Mouse (Mus musculus) hindbrain, postnatal 0 days (tissue): ENCODE results near the gene Iqcb1. TPM values are rescaled to one million over a fixed set of nuclear protein-coding genes. Genes with fewer than 3 reads are reported as not detected.
A peak's percentile ranks its signal among the peaks of the same experiment; 100 is the strongest.

Source experiments
- ATAC-seq: fragments of 200-750 bp; cut with Nextera tagmentation; 2 replicates; pipeline ENCODE4 v1.8.0; 2017; ENCODE audit warnings: mild to moderate bottlenecking, moderate TSS enrichment, moderate library complexity
- DNase-seq: peaks from one replicate; pipeline ENCODE4 v3.0.0-alpha.2; 2015; ENCODE audit warnings: low spot score
- H3K27ac ChIP-seq: fragments of 300-500 bp; sonication (generic); 2 replicates; pipeline ENCODE4 v1.5.1; 2014; ENCODE audit warnings: mild to moderate bottlenecking
- H3K27me3 ChIP-seq: fragments of 300-500 bp; sonication (generic); 2 replicates; pipeline ENCODE4 v1.6.1; 2014; ENCODE audit warnings: low read length, mixed read lengths; ENCODE audit not compliant: insufficient read depth
- H3K36me3 ChIP-seq: fragments of 300-500 bp; sonication (generic); 2 replicates; pipeline ENCODE4 v1.6.1; 2014; ENCODE audit warnings: low read length, mixed read lengths; ENCODE audit not compliant: insufficient read depth
- H3K4me1 ChIP-seq: fragments of 300-500 bp; sonication (generic); 2 replicates; pipeline ENCODE4 v1.6.1; 2014; ENCODE audit warnings: antibody characterized with exemption, low read length, mixed read lengths; ENCODE audit not compliant: insufficient read depth
- H3K4me2 ChIP-seq: fragments of 300-500 bp; sonication (generic); 2 replicates; pipeline ENCODE4 v1.6.1; 2014; ENCODE audit warnings: low read depth, mild to moderate bottlenecking, low read length, moderate library complexity, mixed read lengths
- H3K4me3 ChIP-seq: fragments of 300-500 bp; sonication (generic); 2 replicates; pipeline ENCODE4 v1.5.1; 2014; ENCODE audit warnings: low read length
- H3K9ac ChIP-seq: fragments of 300-500 bp; sonication (generic); replicated peaks from 2 replicates; pipeline ENCODE4 v1.6.1; 2014; ENCODE audit warnings: mild to moderate bottlenecking, low read length, moderate library complexity, mixed read lengths
- H3K9me3 ChIP-seq: fragments of 300-500 bp; sonication (generic); 2 replicates; pipeline ENCODE4 v1.6.1; 2016; ENCODE audit warnings: low read length, mixed read lengths
- CTCF ChIP-seq: IDR thresholded peaks from 2 replicates; pipeline ENCODE4 v1.5.1; 2016; ENCODE audit warnings: antibody characterized with exemption, control low read depth, low read depth
- WGBS: fragments of 180-500 bp; shearing (Covaris S2); extraction: QIAGEN DNeasy Blood & Tissue Kit; methylation state at CpG from one replicate; pipeline ENCODE4 v1.1.7; 2014; 5-methylcytosine and 5-hydroxymethylcytosine counted together
- polyA plus RNA-seq: library from polyadenylated mRNA; unstranded; fragments of >200 nt; fragmentation: Nextera tagmentation; extraction: Ambion mirVana; gene quantifications from 2 replicates; pipeline ENCODE4 v1.2.1, GENCODE M21; 2015
- total RNA-seq: library from RNA; depleted of rRNA; stranded (reverse); fragments of >200 nt; gene quantifications from 2 replicates; pipeline ENCODE4 v1.2.3, GENCODE M21; 2014

Gene Iqcb1
- total and polyA plus RNA-seq, 2 experiments from 2014 or later = 17.3 to 65.5 TPM

- ATAC-seq = no peak
- Histone ChIP-seq H3K4me3 (no peak overlapping the region), H3K4me2 (no peak overlapping the region), H3K27ac (no peak overlapping the region), H3K36me3 (peaks cover 12% of the 10 kb centered on the region; the same call in 1 of the 2 replicates), H3K9me3 (no peaks in the 10 kb centered on the region), H3K4me1 (no peaks in the 10 kb centered on the region), H3K9ac (no peak overlapping the region), H3K27me3 (no peaks in the 10 kb centered on the region)
- 95% methylated on average over 2 of the region's 2 CpGs for WGBS
- no peak for TF ChIP-seq CTCF
- DNase-seq = no peak
Measured at GRCm38 (mm10) chr16:36869442-36869841, 41.3 kb downstream of the Iqcb1 start.

- ATAC-seq = peak; percentile 100
- 0 out of 2 replicates have a peak, but pooled peaks have one; percentile 6 for TF ChIP-seq CTCF
Measured at GRCm38 (mm10) chr16:36874583-36875275, 46.5 kb downstream of the Iqcb1 start, which contains the start of the genes Eaf2 and Golgb1. TSS of gene Eaf2 (minus strand) at chr16:36875003. TSS of gene Golgb1 (plus strand) at chr16:36875140.

DNA sequence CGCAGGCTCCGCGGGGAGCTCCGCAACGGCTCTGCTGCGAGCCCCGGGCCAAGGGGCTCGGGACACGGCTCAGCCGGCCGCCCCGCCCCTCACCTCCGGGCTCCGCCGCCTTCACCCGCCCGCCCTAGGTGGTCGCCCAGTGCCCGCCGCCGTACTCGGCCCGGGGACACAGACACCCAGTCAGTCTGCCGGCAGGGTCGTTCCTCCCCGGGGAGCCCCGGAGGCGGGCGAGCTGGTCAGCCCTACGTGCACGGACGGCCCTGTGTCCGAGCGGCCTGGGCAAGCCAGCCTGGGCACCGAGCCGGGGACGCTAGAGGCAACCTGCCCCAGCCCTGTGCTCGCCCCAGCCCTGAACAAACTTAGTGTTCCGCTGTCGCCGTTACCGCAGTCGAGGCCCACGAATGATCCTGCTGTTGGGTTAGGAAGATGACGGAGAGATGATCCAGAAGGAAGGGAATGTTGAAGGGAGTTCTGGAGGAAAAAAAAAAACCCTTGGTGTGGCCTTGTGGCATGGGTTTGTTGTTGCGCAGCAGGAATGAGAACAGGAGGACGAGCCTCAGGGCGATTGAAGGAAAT is 47.2 kb downstream of the Iqcb1 start:
- no peak for TF ChIP-seq CTCF
- Histone ChIP-seq H3K9me3 (no peaks in the 10 kb centered on the region), H3K27ac (peak overlapping the region; percentile 86), H3K4me2 (peak overlapping the region; percentile 75), H3K4me1 (peaks cover 6% of the 10 kb centered on the region; the same call in 1 of the 2 replicates), H3K27me3 (no peaks in the 10 kb centered on the region), H3K9ac (peak overlapping the region; percentile 88), H3K36me3 (peaks cover 5% of the 10 kb centered on the region; the same call in 1 of the 2 replicates), H3K4me3 (peak overlapping the region; percentile 87)
- no peak; the same call in 1 of the 2 replicates for ATAC-seq
- 1% methylated on average over 46 of the region's 48 CpGs for WGBS
- DNase-seq = peak; percentile 48

More at GRCm38 (mm10) chr16:36874583-36875275, 46.5 kb downstream of the Iqcb1 start, which contains the start of the genes Eaf2 and Golgb1:
- DNase-seq = peak; percentile 100
- WGBS = under 1% methylated on average over 43 of the region's 43 CpGs
- Histone ChIP-seq H3K9ac (peak within 1 kb of the TSS; percentile 88), H3K9me3 (no peaks in the 10 kb centered on the region), H3K4me2 (peak within 1 kb of the TSS; percentile 75), H3K36me3 (peaks cover 5% of the 10 kb centered on the region; the same call in 1 of the 2 replicates), H3K4me1 (peaks cover 6% of the 10 kb centered on the region; the same call in 1 of the 2 replicates), H3K27ac (peak within 1 kb of the TSS; percentile 86), H3K4me3 (peak within 1 kb of the TSS; percentile 87), H3K27me3 (no peaks in the 10 kb centered on the region)

DNA sequence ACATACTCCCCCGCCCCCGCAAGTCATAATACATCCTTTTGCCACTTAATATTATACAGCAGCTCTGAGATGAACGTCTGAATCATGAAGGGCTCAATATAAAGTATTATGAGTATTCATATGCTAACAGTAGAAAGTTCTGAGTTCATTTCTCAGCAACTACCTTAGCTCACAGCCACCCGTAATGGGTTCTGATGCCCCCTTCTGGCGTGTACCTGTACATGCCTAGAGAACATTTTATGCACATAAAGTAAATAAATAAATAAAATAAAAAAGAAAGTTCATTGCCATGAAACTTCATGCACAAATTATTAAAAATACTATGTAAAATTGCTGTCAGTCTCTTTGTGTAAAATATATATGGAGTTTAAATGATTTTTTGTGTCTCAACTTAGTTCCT is 49.1 kb downstream of the Iqcb1 start:
- no peak overlapping the region for H3K27ac ChIP-seq
- DNase-seq = no peak
- ATAC-seq = no peak
- H3K4me3 ChIP-seq = no peak overlapping the region
- TF ChIP-seq CTCF = 0 out of 2 replicates have a peak, but pooled peaks have one; percentile 4
- peaks cover 1% of the 10 kb centered on the region; the same call in 1 of the 2 replicates for H3K36me3 ChIP-seq
- no peaks in the 10 kb centered on the region for H3K27me3 ChIP-seq
- 74% methylated on average over 5 of the region's 5 CpGs for WGBS
- peaks cover 6% of the 10 kb centered on the region; the same call in 1 of the 2 replicates for H3K4me1 ChIP-seq
- no peak overlapping the region for H3K4me2 ChIP-seq
- no peaks in the 10 kb centered on the region for H3K9me3 ChIP-seq
- no peak overlapping the region for H3K9ac ChIP-seq

DNA sequence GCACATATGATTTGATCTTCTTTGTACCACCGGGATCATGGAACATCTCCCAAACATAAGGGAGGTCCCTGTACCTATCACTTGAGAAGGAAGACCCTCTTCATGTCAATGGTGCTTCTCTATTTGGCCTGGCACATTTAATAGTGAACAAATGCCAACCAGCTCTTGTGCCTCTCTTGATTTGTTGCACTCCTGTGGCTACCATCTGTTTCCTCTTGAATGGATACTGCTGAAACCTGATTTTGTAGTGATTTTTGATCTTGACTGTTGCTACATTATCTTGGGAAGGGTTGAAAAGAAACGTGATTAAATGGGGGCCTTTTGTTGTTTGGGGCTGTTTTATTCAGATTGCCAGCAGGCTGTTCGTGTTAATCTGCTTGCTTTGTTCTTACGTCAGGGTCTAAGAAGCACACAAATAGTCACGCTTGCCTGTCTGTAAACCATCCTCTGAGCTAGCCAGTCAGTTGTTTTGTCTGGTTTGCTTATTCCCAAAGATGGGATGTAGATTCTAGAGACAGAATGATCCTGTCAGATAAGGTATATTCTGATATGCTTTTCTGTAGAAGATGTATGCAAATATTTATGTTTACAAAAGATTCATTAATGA is 54.7 kb downstream of the Iqcb1 start:
- H3K4me2 ChIP-seq = no peak overlapping the region
- 0 out of 2 replicates have a peak, but pooled peaks have one; percentile 45 for ATAC-seq
- DNase-seq = peak; percentile 31
- no peaks in the 10 kb centered on the region for H3K4me1 ChIP-seq
- H3K9ac ChIP-seq = no peak overlapping the region
- no peak for TF ChIP-seq CTCF
- WGBS = 24% methylated on average over 5 of the region's 5 CpGs
- H3K27me3 ChIP-seq = no peaks in the 10 kb centered on the region
- H3K4me3 ChIP-seq = no peak overlapping the region
- no peak overlapping the region for H3K27ac ChIP-seq
- H3K36me3 ChIP-seq = peaks cover 14% of the 10 kb centered on the region; the same call in 1 of the 2 replicates
- H3K9me3 ChIP-seq = no peaks in the 10 kb centered on the region

DNA sequence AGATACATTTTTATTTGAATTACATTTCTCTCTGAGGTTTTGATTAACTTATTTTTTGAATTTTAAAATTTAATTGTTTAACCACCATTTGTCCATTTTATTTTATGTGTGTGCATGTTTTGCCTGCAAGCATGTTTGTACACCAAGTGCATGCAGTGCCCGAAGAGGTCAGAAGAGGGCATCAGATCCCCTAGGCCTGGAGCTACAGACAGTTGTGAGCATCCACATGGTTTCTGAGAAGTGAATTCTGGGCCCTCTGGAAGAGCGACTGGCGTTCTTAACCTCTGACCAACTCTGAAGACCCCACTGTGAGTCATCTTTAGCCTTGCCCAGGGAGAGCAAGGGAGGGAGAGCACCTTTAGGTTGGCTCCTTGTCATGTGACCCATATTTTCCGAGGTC is 56.7 kb downstream of the Iqcb1 start:
- TF ChIP-seq CTCF = peak; percentile 66
- Histone ChIP-seq H3K27me3 (no peaks in the 10 kb centered on the region), H3K36me3 (peaks cover 29% of the 10 kb centered on the region), H3K4me3 (no peak overlapping the region), H3K4me2 (no peak overlapping the region), H3K9me3 (no peaks in the 10 kb centered on the region), H3K9ac (no peak overlapping the region), H3K27ac (no peak overlapping the region), H3K4me1 (no peaks in the 10 kb centered on the region)
- 83% methylated on average over 4 of the region's 4 CpGs for WGBS
- DNase-seq (peak; percentile 52), ATAC-seq (no peak)
